Mouse (Mus musculus) MEL (cell line): ENCODE data around the gene Rabggtb.

Source experiments
- CTCF ChIP-seq, 3 experiments: IDR thresholded peaks in 2 of 3; conservative IDR thresholded peaks in 1 of 3; 2 replicates each; pipeline ENCODE4 v1.5.1; 2011 to 2012; ENCODE audit warnings: low read length in 3 of 3, low read depth in 2 of 3, mild to moderate bottlenecking in 2 of 3, improper control_type of control experiment in 1 of 3, inconsistent platforms in 1 of 3, mixed read lengths in 1 of 3, moderate library complexity in 1 of 3; ENCODE audit not compliant: control insufficient read depth in 1 of 3, insufficient read depth in 1 of 3, poor library complexity in 1 of 3, severe bottlenecking in 1 of 3
- E2F4 ChIP-seq: IDR thresholded peaks from 2 replicates; pipeline ENCODE4 v1.6.1; 2011; ENCODE audit warnings: low read depth, low read length, improper control_type of control experiment, borderline replicate concordance
- EP300 ChIP-seq, 2 experiments: IDR thresholded peaks; 2 replicates each; pipeline ENCODE4 v1.6.1; 2011; ENCODE audit warnings: improper control_type of control experiment in 2 of 2, low read length in 2 of 2, low read depth in 1 of 2, mild to moderate bottlenecking in 1 of 2
- HCFC1 ChIP-seq: IDR thresholded peaks from 2 replicates; pipeline ENCODE4 v1.6.1; 2012; ENCODE audit warnings: low read depth, mild to moderate bottlenecking, inconsistent platforms, low read length, improper control_type of control experiment, moderate library complexity
- TCF12 ChIP-seq: IDR thresholded peaks from 2 replicates; pipeline ENCODE4 v1.6.1; 2014; ENCODE audit warnings: low read depth, mild to moderate bottlenecking, inconsistent platforms, low read length, improper control_type of control experiment, moderate library complexity
- USF1 ChIP-seq: IDR thresholded peaks from 2 replicates; pipeline ENCODE4 v1.6.1; 2014; ENCODE audit warnings: low read depth, mild to moderate bottlenecking, inconsistent platforms, low read length, improper control_type of control experiment, moderate library complexity

- TF ChIP-seq CTCF (IDR thresholded peaks at IDR 0.05 in 2 of 3, conservative IDR thresholded peaks at IDR 0.05 in 1 of 3; ENCODE audit: control insufficient read depth in 1 of 3, insufficient read depth in 1 of 3, low read depth in 2 of 3, low read length in 3 of 3, poor library complexity in 1 of 3, severe bottlenecking in 1 of 3), result no peak
- no peak for TF ChIP-seq USF1
- TF ChIP-seq HCFC1, result no peak
- TF ChIP-seq EP300 (IDR thresholded peaks at IDR 0.05; ENCODE audit: low read depth in 1 of 2, low read length in 2 of 2), result no peak
- TF ChIP-seq TCF12, result no peak
- TF ChIP-seq E2F4, result no peak
Measured at GRCm38 (mm10) chr3:153940486-153940885, 27.7 kb upstream of the Rabggtb start.
